Mouse (Mus musculus) forebrain, postnatal 0 days (tissue): ENCODE results near the gene Ttll3. TPM values are rescaled to one million over a fixed set of nuclear protein-coding genes. Genes with fewer than 3 reads are reported as not detected.
A peak's percentile ranks its signal among the peaks of the same experiment; 100 is the strongest.

Experiments used
- ATAC-seq: fragments of 200-750 bp; cut with Nextera tagmentation; 2 replicates; pipeline ENCODE4 v1.8.0; 2017; ENCODE audit warnings: mild to moderate bottlenecking, moderate library complexity
- DNase-seq: peaks from one replicate; pipeline ENCODE4 v3.0.0-alpha.2; 2015
- H3K27ac ChIP-seq: fragments of 300-500 bp; sonication (generic); 2 replicates; pipeline ENCODE4 v1.5.1; 2014; ENCODE audit warnings: low read depth, mild to moderate bottlenecking, antibody characterized with exemption, low read length, moderate library complexity, mixed read lengths
- H3K27me3 ChIP-seq: fragments of 300-500 bp; sonication (generic); 2 replicates; pipeline ENCODE4 v1.6.1; 2014; ENCODE audit warnings: mild to moderate bottlenecking, low read length, mixed read lengths; ENCODE audit not compliant: insufficient read depth
- H3K36me3 ChIP-seq: fragments of 300-500 bp; sonication (generic); 2 replicates; pipeline ENCODE4 v1.6.1; 2014; ENCODE audit warnings: mild to moderate bottlenecking, moderate library complexity; ENCODE audit not compliant: insufficient read depth
- H3K4me1 ChIP-seq: fragments of 300-500 bp; sonication (generic); 2 replicates; pipeline ENCODE4 v1.6.1; 2014; ENCODE audit warnings: antibody characterized with exemption; ENCODE audit not compliant: insufficient read depth
- H3K4me2 ChIP-seq: fragments of 300-500 bp; sonication (generic); 2 replicates; pipeline ENCODE4 v1.6.1; 2014; ENCODE audit warnings: low read depth, mild to moderate bottlenecking, moderate library complexity
- H3K4me3 ChIP-seq: fragments of 300-500 bp; sonication (generic); 2 replicates; pipeline ENCODE4 v1.5.1; 2014; ENCODE audit warnings: low read depth, low read length, mixed read lengths
- H3K9ac ChIP-seq: fragments of 300-500 bp; sonication (generic); 2 replicates; pipeline ENCODE4 v1.6.1; 2014; ENCODE audit warnings: mild to moderate bottlenecking
- H3K9me3 ChIP-seq: fragments of 300-500 bp; sonication (generic); 2 replicates; pipeline ENCODE4 v1.6.1; 2016; ENCODE audit warnings: low read length
- CTCF ChIP-seq: sonication (generic); IDR thresholded peaks from 2 replicates; pipeline ENCODE4 v1.5.1; 2016; ENCODE audit warnings: antibody characterized with exemption, control low read depth, low read depth
- WGBS: fragments of 180-500 bp; shearing (Covaris S2); extraction: QIAGEN DNeasy Blood & Tissue Kit; methylation state at CpG from one replicate; pipeline ENCODE4 v1.1.7; 2014; 5-methylcytosine and 5-hydroxymethylcytosine counted together
- polyA plus RNA-seq: library from polyadenylated mRNA; unstranded; fragments of >200 nt; fragmentation: Nextera tagmentation; extraction: Ambion mirVana; gene quantifications from 2 replicates; pipeline ENCODE4 v1.2.1, GENCODE M21; 2015
- total RNA-seq: library from RNA; depleted of rRNA; stranded (reverse); fragments of >200 nt; gene quantifications from 2 replicates; pipeline ENCODE4 v1.2.3, GENCODE M21; 2014

Gene Ttll3
- total and polyA plus RNA-seq, 2 experiments from 2014 or later, result 8.9 to 14.0 TPM

DNA sequence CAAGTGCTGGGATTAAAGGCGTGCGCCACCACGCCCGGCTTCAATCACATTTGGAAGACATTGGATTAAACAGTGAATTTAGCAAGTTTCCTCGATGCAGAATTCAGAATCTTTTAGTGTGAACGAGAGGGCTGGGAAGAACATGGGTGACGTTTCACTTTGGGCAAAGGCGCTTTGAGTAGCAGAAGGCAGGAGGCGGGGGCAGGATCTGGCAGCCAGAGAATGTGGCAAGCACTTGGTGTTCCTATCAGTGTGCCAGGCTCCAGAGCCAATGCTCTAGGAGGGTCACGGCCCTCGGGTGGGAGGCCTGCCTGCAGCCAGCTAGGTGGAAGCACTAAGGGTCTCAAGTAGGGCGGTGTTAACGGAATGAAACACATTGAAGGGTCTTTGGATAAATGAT, 13.0 kb downstream of the Ttll3 start:
- no peaks in the 10 kb centered on the region for H3K27me3 ChIP-seq

DNA sequence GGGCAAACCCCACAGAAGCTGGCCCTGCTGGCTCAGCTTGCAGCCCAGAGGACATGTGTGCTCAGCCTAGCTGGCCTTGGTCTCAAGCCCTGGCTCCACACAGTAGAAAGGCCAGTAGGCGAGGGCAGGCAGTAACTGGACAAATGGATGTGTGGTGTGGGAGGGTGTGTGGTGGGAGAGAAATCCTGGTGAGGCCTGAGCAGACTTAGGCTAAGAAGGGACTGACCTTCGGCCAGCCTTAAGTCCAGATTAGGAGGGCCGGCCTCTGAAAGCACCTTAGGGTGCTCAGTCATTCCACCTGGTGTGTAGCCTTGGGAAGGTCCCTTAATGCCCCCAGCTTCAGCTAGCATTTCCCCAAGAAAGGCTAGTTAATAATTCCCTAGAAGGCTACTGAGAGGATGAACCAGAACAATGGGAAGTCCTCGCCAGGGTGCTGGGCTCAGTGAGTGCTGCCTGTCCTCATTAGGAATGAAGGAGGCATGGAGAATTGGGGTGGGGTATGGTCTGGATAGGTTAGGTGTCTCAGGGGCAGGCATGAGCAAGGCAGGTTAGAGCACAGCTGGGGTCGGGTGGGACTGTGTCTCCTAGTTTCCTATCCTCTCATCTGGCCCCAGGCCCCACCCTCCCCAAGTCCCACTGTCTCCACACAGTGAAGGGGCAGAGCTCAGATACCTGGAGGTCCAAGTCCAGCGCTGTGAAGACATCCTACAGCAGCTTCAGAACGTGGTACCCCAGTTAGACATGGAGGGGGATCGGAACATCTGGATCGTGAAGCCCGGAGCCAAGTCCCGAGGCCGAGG, 15.8 kb downstream of the Ttll3 start:
- no peaks in the 10 kb centered on the region for H3K27me3 ChIP-seq
- DNase-seq (no peak), ATAC-seq (no peak)
- H3K4me2 ChIP-seq, result no peak overlapping the region
- H3K4me1 ChIP-seq, result no peaks in the 10 kb centered on the region
- no peak overlapping the region for H3K9ac ChIP-seq
- TF ChIP-seq CTCF, result no peak
- H3K27ac ChIP-seq, result no peak overlapping the region
- no peak overlapping the region for H3K4me3 ChIP-seq
- H3K9me3 ChIP-seq, result no peaks in the 10 kb centered on the region
- peaks cover 16% of the 10 kb centered on the region for H3K36me3 ChIP-seq
- 79% methylated on average over 12 of the region's 12 CpGs for WGBS

More for the DNA sequence above, 13.0 kb downstream of the Ttll3 start:
- 87% methylated on average over 13 of the region's 13 CpGs for WGBS
- Histone ChIP-seq H3K9me3 (no peaks in the 10 kb centered on the region), H3K4me2 (no peak overlapping the region), H3K9ac (no peak overlapping the region), H3K4me1 (no peaks in the 10 kb centered on the region), H3K27ac (no peak overlapping the region), H3K36me3 (peaks cover 10% of the 10 kb centered on the region), H3K4me3 (no peak overlapping the region)
- DNase-seq, result no peak
- ATAC-seq, result no peak
- no peak for TF ChIP-seq CTCF

DNA sequence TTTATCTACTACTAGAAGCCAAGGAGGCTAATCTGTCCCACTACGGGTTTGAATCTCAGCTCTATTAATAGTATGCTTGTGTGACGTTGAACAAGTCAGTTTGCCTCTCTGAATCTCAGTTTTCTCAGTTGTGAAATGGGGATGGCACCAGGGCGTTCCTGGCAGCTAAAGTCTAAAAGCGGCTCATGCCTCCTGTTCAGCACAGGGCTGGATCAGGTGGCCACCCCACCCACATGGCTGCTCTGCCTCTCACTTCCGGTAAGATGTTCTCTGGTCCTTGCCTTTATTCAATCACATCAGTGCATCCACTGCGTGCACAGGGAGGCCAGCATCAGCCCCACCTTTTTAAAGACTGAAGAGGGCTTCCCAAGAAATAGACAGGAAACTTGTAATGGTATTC, 16.4 kb downstream of the Ttll3 start:
- no peak for ATAC-seq
- no peaks in the 10 kb centered on the region for H3K4me1 ChIP-seq
- no peak for TF ChIP-seq CTCF
- H3K4me3 ChIP-seq, result no peak overlapping the region
- DNase-seq, result no peak
- H3K9ac ChIP-seq, result no peak overlapping the region
- H3K27ac ChIP-seq, result no peak overlapping the region
- H3K4me2 ChIP-seq, result no peak overlapping the region
- H3K9me3 ChIP-seq, result no peaks in the 10 kb centered on the region
- peaks cover 16% of the 10 kb centered on the region for H3K36me3 ChIP-seq
- no peaks in the 10 kb centered on the region for H3K27me3 ChIP-seq
- WGBS, result 90% methylated on average over 6 of the region's 6 CpGs

DNA sequence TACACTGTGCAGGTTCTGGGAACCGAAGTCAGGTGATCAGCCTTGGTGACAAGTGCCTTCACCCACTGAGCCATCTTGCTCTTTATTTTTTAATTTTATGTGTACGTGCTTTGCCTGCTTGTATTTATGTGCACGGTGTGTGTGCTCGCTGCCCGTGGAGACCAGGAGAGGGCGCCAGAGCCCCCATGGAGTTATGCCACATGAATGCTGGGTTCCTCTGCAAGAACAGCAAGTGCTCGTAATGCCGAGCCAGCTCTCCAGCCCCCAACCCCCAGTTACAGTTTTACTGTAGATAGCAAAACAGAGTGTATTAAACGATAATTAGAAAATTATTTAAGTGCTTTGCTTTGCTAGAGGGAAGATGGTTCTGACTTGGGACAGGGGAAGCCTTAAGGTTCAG, 17.6 kb downstream of the Ttll3 start:
- WGBS, result 77% methylated on average over 9 of the region's 9 CpGs
- H3K36me3 ChIP-seq, result peaks cover 10% of the 10 kb centered on the region
- no peaks in the 10 kb centered on the region for H3K4me1 ChIP-seq
- no peak overlapping the region for H3K4me3 ChIP-seq
- H3K9me3 ChIP-seq, result no peaks in the 10 kb centered on the region
- H3K27me3 ChIP-seq, result no peaks in the 10 kb centered on the region
- ATAC-seq (no peak), DNase-seq (no peak)
- H3K27ac ChIP-seq, result no peak overlapping the region
- H3K9ac ChIP-seq, result no peak overlapping the region
- peak; percentile 39 for TF ChIP-seq CTCF
- H3K4me2 ChIP-seq, result no peak overlapping the region

DNA sequence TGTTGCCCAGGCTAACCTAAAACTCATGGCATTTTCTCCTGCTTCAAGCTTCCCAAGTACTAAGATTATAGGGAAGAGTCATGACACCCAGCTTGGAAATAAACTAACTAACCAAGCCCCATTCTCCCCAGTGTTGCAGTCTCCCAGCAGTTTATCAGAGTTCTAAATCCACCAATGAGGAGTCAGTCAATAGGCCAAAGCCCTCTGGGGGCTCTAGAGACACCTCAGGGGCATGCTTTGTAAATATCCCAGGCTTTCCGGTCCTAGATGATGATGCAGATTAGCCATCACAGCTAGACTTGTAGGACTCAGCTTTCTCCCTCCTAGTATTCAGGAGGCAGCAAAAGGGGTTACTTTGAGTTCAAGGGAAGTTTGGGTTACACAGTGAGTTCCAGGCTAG, 20.9 kb downstream of the Ttll3 start:
- TF ChIP-seq CTCF, result no peak
- no peaks in the 10 kb centered on the region for H3K4me1 ChIP-seq
- no peaks in the 10 kb centered on the region for H3K27me3 ChIP-seq
- DNase-seq (no peak), ATAC-seq (no peak)
- no peaks in the 10 kb centered on the region for H3K9me3 ChIP-seq
- no peak overlapping the region for H3K27ac ChIP-seq
- no peak overlapping the region for H3K4me2 ChIP-seq
- WGBS, result 87% methylated on average over 1 of the region's 1 CpGs
- H3K9ac ChIP-seq, result no peak overlapping the region
- H3K4me3 ChIP-seq, result no peak overlapping the region
- H3K36me3 ChIP-seq, result peaks cover 16% of the 10 kb centered on the region

DNA sequence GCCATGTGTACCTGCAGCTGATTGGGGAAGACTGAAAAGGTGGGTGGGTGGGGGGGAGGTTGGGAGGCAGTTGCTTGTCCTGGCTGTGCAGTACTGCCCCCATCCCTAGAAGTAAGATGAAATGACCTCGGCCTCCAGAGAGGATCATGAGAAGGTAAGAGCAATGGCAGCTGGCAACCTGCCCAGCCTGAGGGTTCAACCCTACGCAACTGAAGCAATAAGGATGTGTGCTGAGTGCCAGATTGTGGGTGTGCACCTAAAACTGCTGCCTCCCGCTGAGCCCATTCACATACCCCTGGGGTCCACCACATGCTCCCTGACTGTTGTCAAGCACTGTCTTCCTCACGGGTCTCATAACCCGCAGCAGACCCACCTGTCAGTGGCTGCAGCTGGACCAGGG, 27.4 kb downstream of the Ttll3 start:
- Histone ChIP-seq H3K4me2 (no peak overlapping the region), H3K4me1 (no peaks in the 10 kb centered on the region), H3K9me3 (no peaks in the 10 kb centered on the region), H3K4me3 (no peak overlapping the region), H3K27ac (no peak overlapping the region), H3K36me3 (peaks cover 6% of the 10 kb centered on the region), H3K27me3 (no peaks in the 10 kb centered on the region), H3K9ac (no peak overlapping the region)
- WGBS, result 75% methylated on average over 5 of the region's 5 CpGs
- no peak for TF ChIP-seq CTCF
- ATAC-seq, result no peak
- no peak for DNase-seq

DNA sequence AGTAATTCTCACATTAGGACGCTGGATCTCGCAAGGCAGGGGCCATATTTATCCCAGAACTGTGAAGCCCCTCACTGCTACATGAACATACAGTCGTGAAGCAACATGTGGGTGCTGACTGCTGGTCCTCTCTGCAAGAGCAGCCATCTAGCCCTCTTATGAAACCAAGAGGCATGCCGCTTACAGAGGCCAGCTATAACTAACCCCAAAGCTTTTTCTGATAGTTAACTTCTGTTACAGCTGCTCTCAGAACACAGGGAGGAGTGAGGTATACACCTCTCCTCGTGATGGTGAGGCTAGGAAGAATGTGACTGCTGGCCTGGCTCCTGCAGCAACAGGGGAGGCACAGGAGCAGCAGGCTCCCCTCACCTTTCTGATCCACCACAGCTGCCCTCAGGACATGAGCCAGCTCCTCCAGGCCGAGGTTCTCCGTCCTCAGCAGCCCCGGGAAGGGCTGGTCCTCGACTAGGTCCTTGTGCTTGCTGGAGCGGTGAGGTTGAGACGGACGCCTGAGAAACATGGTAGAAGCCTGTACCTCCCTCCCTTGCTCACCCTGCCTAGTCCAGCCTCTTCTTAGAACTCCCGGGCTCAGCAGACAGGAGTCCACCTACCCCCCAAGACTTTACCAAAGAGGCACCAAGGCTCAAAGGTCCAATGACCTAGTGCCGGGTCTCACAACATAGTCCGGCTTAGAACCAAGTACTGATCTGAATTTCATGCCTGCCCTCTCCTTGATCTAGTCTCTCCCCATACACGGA, 29.6 kb downstream of the Ttll3 start:
- TF ChIP-seq CTCF, result no peak
- DNase-seq (no peak), ATAC-seq (peak; percentile 62)
- Histone ChIP-seq H3K27me3 (no peaks in the 10 kb centered on the region), H3K4me1 (no peaks in the 10 kb centered on the region), H3K36me3 (no peaks in the 10 kb centered on the region; the same call in 1 of the 2 replicates), H3K4me3 (peak overlapping the region; percentile 59), H3K9me3 (no peaks in the 10 kb centered on the region), H3K9ac (peak overlapping the region; percentile 63), H3K4me2 (peak overlapping the region; percentile 82), H3K27ac (peak overlapping the region; percentile 17; the same call in 1 of the 2 replicates)
- 12% methylated on average over 16 of the region's 16 CpGs for WGBS
